ENCODE assay signal across 8 mouse cellular contexts in genomic region chr12:73693347-73693746, GRCm38 (mm10).
A peak's percentile ranks its signal among the peaks of the same experiment; 100 is the strongest.
DNase-seq lines count a peak whose midpoint lies in the region; ATAC-seq lines count a peak whose summit lies in the region.

No protein-coding gene starts in this region.

- DNase-seq in kidney, adult 18-20 months = peak; percentile 78
- DNase-seq in cerebellum, postnatal 14 days = peak; percentile 82 to 85
- DNase-seq in frontal cortex, postnatal 36 days (ENCODE audit: low spot score in 2 of 2) = peak; percentile 44 to 76
- DNase-seq in limb, embryonic 10.5 days (ENCODE audit: low spot score) = peak; percentile 79
- peak; percentile 74 for DNase-seq in splenic B cell, adult 2 months (ENCODE audit: low read depth, low spot score)

- no peak overlapping the region for H3K4me2 ChIP-seq in kidney, embryonic 14.5 days (replicated peaks; ENCODE audit: low read depth, low read length)
- no peak overlapping the region for H3K4me2 ChIP-seq in intestine, embryonic 16.5 days (ENCODE audit: low read depth, low read length)
- H3K4me2 ChIP-seq in midbrain, embryonic 16.5 days (ENCODE audit: low read length) = no peak overlapping the region

- no peak overlapping the region for H3K9ac ChIP-seq in kidney, embryonic 14.5 days (ENCODE audit: low read depth, low read length)
- H3K9ac ChIP-seq in intestine, embryonic 16.5 days (ENCODE audit: low read depth, low read length) = no peak overlapping the region
- H3K9ac ChIP-seq in midbrain, embryonic 16.5 days (ENCODE audit: low read depth, low read length) = no peak overlapping the region

- 23% methylated on average over 4 of the region's 4 CpGs for WGBS in kidney, embryonic 14.5 days
- 27% methylated on average over 4 of the region's 4 CpGs for WGBS in intestine, embryonic 16.5 days
- 25% methylated on average over 4 of the region's 4 CpGs for WGBS in limb, embryonic 10.5 days
- WGBS in midbrain, embryonic 16.5 days = 19% methylated on average over 4 of the region's 4 CpGs

- no peak for ATAC-seq in kidney, embryonic 14.5 days (ENCODE audit: low FRiP score, low TSS enrichment)
- peak; percentile 53; the same call in 1 of the 2 replicates for ATAC-seq in intestine, embryonic 16.5 days
- ATAC-seq in midbrain, embryonic 16.5 days = peak; percentile 64; the same call in 1 of the 2 replicates

- no peaks in the 10 kb centered on the region for H3K27me3 ChIP-seq in kidney, embryonic 14.5 days (ENCODE audit: control insufficient read depth, insufficient read depth, low read length)
- no peaks in the 10 kb centered on the region for H3K27me3 ChIP-seq in intestine, embryonic 16.5 days (replicated peaks; ENCODE audit: control insufficient read depth, insufficient read depth, low read length)
- H3K27me3 ChIP-seq in limb, embryonic 10.5 days (ENCODE audit: low read depth, poor library complexity, severe bottlenecking) = no peaks in the 10 kb centered on the region
- H3K27me3 ChIP-seq in midbrain, embryonic 16.5 days (ENCODE audit: control insufficient read depth, insufficient read depth, low read depth, low read length) = no peaks in the 10 kb centered on the region
- no peaks in the 10 kb centered on the region for H3K27me3 ChIP-seq in splenic B cell, adult 2 months (ENCODE audit: control insufficient read depth, insufficient read depth, low read length, poor library complexity, severe bottlenecking)

- H3K9me3 ChIP-seq in kidney, embryonic 14.5 days (ENCODE audit: control insufficient read depth, low read length) = no peaks in the 10 kb centered on the region
- H3K9me3 ChIP-seq in intestine, embryonic 16.5 days (ENCODE audit: control insufficient read depth, low read length) = no peaks in the 10 kb centered on the region
- no peaks in the 10 kb centered on the region for H3K9me3 ChIP-seq in limb, embryonic 10.5 days (replicated peaks)
- no peaks in the 10 kb centered on the region for H3K9me3 ChIP-seq in midbrain, embryonic 16.5 days (replicated peaks; ENCODE audit: control insufficient read depth, low read length, poor library complexity, severe bottlenecking)

- H3K4me3 ChIP-seq in kidney, embryonic 14.5 days (ENCODE audit: low read length) = no peak overlapping the region
- no peak overlapping the region for H3K4me3 ChIP-seq in intestine, embryonic 16.5 days (ENCODE audit: low read length)
- no peak overlapping the region for H3K4me3 ChIP-seq in limb, embryonic 10.5 days
- no peak overlapping the region for H3K4me3 ChIP-seq in midbrain, embryonic 16.5 days (ENCODE audit: low read depth, low read length)

- H3K27ac ChIP-seq in kidney, embryonic 14.5 days (ENCODE audit: low read depth, low read length) = no peak overlapping the region
- H3K27ac ChIP-seq in intestine, embryonic 16.5 days (ENCODE audit: low read length) = no peak overlapping the region
- no peak overlapping the region for H3K27ac ChIP-seq in limb, embryonic 10.5 days
- no peak overlapping the region for H3K27ac ChIP-seq in midbrain, embryonic 16.5 days (ENCODE audit: low read length)

- H3K36me3 ChIP-seq in kidney, embryonic 14.5 days (ENCODE audit: control insufficient read depth, insufficient read depth, low read length) = no peaks in the 10 kb centered on the region
- no peaks in the 10 kb centered on the region for H3K36me3 ChIP-seq in intestine, embryonic 16.5 days (ENCODE audit: control insufficient read depth, insufficient read depth, low read length)
- H3K36me3 ChIP-seq in limb, embryonic 10.5 days = no peaks in the 10 kb centered on the region
- H3K36me3 ChIP-seq in midbrain, embryonic 16.5 days (ENCODE audit: control insufficient read depth, insufficient read depth, low read length) = no peaks in the 10 kb centered on the region
- H3K36me3 ChIP-seq in splenic B cell, adult 2 months (ENCODE audit: control insufficient read depth, insufficient read depth, low read length, poor library complexity, severe bottlenecking) = no peaks in the 10 kb centered on the region

- no peaks in the 10 kb centered on the region for H3K4me1 ChIP-seq in kidney, embryonic 14.5 days (ENCODE audit: control insufficient read depth, insufficient read depth, low read length)
- H3K4me1 ChIP-seq in intestine, embryonic 16.5 days (ENCODE audit: control insufficient read depth, insufficient read depth, low read length) = no peaks in the 10 kb centered on the region
- no peaks in the 10 kb centered on the region for H3K4me1 ChIP-seq in limb, embryonic 10.5 days
- H3K4me1 ChIP-seq in midbrain, embryonic 16.5 days (ENCODE audit: control insufficient read depth, insufficient read depth, low read length) = peaks cover 2% of the 10 kb centered on the region; the same call in 1 of the 2 replicates
